Mouse (Mus musculus) E14TG2a.4 (cell line): ENCODE data around the gene Ccr8.

ENCODE experiments used
- H3K27me3 ChIP-seq: 2 replicates; pipeline ENCODE4 v1.6.1; 2014; ENCODE audit warnings: low read length, control low read depth; ENCODE audit not compliant: insufficient read depth
- H3K36me3 ChIP-seq: 2 replicates; pipeline ENCODE4 v1.6.1; 2014; ENCODE audit warnings: low read length, control low read depth; ENCODE audit not compliant: insufficient read depth
- H3K4me1 ChIP-seq: replicated peaks from 2 replicates; pipeline ENCODE4 v1.6.1; 2014; ENCODE audit warnings: low read depth, low read length, control low read depth
- H3K4me3 ChIP-seq: replicated peaks from 2 replicates; pipeline ENCODE4 v1.5.1; 2014; ENCODE audit warnings: mild to moderate bottlenecking, low read length
- H3K9me3 ChIP-seq: 2 replicates; pipeline ENCODE4 v1.6.1; 2014; ENCODE audit warnings: low read length, control low read depth
- CTCF ChIP-seq: conservative IDR thresholded peaks from 2 replicates; pipeline ENCODE4 v1.5.1; 2014; ENCODE audit warnings: low read length
- NANOG ChIP-seq: IDR thresholded peaks from 2 replicates; pipeline ENCODE4 v1.6.1; 2014; ENCODE audit warnings: borderline replicate concordance, low read length, mixed read lengths
- POU5F1 ChIP-seq: IDR thresholded peaks from 2 replicates; pipeline ENCODE4 v1.6.1; 2014; ENCODE audit warnings: low read length, borderline replicate concordance

The Ccr8 gene

DNA sequence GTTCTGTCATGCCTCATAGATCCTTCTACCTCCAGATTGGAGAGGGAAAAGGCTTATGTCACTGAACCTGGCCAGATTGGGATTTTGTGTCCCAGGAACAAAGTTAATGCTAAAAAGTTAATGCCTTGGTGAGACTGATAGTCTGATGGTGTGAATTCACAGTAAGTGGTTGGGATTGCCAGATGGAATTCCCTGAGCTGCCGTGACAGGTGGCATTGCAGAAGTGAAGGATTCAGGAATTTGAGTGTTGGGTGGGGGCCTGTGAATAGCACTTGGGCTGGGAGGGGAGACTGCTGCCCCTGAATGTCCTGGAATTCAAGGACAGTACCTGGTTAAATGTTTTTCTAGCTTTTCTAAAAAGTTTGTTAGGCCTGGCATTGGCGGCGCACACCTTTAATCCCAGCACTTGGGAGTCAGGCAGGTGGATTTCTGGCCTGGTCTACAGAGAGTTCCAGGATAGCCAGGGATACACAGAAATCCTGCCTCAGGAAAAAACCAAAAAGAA, 39.9 kb downstream of the Ccr8 start:
- no peak for TF ChIP-seq CTCF
- TF ChIP-seq POU5F1, result no peak
- TF ChIP-seq NANOG, result no peak
- Histone ChIP-seq H3K4me3 (0 out of 2 replicates have a peak overlapping the region, but pooled peaks have one; percentile 4), H3K36me3 (peaks cover 62% of the 10 kb centered on the region), H3K4me1 (peaks cover 67% of the 10 kb centered on the region), H3K27me3 (no peaks in the 10 kb centered on the region), H3K9me3 (no peaks in the 10 kb centered on the region)

DNA sequence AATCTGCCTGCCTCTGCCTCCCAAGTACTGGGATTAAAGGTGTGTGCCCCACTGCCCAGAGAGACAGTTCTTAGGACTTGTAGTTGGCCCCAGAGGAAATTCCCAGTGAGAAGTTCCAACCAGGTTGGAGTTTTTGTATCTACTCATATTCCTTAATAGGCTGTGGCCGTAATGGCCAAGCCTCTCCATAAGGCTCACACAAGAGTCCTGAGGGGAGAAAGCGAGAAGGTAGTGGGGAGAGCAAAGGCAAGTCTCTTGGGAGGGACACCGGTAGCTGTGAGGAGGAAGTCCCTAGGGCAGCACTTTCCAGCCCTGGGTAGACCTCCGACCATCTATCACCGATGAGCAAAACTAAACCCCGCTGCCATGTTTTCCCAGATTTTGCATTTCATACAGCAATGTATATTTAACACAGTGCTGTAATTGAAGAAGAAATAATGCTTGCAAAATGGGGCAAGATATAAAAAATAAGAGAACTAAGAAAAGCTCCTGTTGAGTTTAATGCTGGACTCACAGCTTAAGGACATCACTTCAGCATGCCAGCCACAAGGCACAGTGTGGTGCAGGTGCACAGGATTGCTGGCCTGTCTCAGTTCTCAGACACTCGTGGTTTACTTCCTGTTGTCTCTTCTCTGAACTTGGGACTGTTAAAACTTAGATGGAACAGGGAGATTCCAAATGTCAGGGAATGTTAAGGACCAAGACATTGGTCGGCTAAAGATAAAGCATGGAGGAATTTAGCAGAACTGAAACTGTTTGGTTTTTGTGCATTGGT, 41.3 kb downstream of the Ccr8 start:
- H3K9me3 ChIP-seq, result no peaks in the 10 kb centered on the region
- no peak overlapping the region for H3K4me3 ChIP-seq
- peaks cover 66% of the 10 kb centered on the region for H3K4me1 ChIP-seq
- peaks cover 59% of the 10 kb centered on the region for H3K36me3 ChIP-seq
- H3K27me3 ChIP-seq, result no peaks in the 10 kb centered on the region
- TF ChIP-seq NANOG, result no peak
- no peak for TF ChIP-seq CTCF
- TF ChIP-seq POU5F1, result no peak

DNA sequence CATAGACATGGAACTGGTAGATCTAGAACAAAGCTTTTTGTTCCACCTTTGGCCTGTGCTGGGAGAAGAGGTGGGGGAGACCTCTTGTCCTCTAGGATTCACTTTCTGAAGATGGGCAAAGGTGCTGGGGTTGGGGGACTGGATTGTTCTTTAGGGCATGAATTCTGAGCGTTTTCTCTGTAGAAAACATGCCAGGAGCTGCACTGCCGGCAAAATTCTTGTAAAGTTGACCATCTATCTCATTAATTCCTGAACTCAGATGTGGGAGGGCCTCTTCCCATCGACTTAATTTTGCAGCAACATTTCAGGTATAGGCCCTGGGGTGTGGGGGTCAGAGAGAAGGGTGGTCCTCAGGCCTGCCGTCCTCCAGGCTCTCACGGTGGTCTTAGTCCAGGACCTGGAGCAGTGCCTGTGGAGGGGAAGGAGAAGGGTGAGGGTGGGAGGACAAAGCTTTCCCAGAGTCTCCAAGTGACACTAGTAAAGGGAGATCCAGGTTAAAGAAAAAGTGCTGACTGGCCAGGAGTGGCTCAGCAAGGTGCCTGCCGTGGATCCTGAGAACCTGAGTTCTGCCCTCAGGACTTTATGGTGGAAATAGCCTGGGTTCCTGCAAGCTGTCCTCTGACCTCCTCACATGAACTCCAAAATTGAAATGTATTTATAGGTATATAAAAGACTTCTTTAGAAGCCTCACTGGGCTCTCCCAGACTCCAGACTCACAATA, 42.0 kb downstream of the Ccr8 start:
- TF ChIP-seq POU5F1 (no peak), CTCF (no peak), NANOG (no peak)
- H3K4me1 ChIP-seq, result peaks cover 68% of the 10 kb centered on the region
- no peaks in the 10 kb centered on the region for H3K27me3 ChIP-seq
- H3K36me3 ChIP-seq, result peaks cover 52% of the 10 kb centered on the region
- no peak overlapping the region for H3K4me3 ChIP-seq
- H3K9me3 ChIP-seq, result no peaks in the 10 kb centered on the region

DNA sequence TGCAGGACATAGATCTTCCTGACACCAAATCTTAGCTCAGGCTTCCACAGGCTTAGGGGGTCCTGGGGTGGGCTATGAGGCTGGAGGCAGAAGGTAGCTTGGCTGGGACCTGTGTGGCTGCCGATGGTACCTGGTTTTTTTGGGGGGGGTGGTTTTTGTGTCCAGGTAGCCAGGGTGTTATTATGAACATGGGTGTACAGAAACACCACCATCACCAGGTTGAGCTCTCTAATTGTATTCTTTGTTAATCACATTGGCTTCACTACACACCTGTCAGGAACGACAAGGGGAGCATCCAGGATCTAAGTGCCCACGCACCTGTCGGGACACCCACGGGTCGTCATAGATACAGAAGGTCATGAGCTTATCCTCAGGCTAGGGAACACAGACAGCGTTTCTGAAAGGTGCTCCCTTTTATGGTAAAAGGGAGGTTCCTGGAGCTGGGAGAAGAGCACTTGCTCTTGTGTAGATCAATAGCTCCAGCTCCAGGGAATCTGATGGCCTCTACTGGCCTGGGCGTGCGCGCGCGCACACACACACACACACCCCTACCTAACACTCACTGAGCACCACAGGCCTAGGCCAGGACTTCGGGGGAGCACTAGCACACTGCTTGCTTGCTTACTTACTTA, 42.7 kb downstream of the Ccr8 start:
- Histone ChIP-seq H3K9me3 (0 out of 2 replicates have a peak, but pooled peaks cover under 1% of the 10 kb centered on the region), H3K36me3 (peaks cover 45% of the 10 kb centered on the region), H3K4me1 (peaks cover 67% of the 10 kb centered on the region), H3K4me3 (no peak overlapping the region), H3K27me3 (no peaks in the 10 kb centered on the region)
- TF ChIP-seq CTCF (no peak), POU5F1 (no peak), NANOG (no peak)

DNA sequence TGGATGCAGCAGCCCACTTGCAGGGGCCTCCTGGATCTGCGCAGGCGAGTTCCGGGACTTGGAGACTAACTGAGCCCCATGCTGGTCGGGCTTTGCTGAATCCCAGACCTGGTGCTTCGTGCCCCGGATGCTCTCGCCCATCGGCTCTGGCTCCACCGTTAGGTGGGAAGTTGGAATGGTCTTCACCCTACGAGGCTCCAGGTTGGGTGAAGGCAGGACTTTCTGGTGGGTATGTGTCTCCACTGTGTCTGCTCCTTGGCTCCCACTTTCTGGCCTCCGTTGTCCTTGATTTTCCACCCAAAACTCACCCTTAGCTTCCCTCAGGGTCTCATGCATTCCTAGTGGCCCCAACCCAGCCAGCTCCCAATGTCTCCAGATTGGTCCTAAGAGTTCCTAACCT, 43.5 kb downstream of the Ccr8 start:
- H3K4me1 ChIP-seq, result peaks cover 60% of the 10 kb centered on the region
- H3K4me3 ChIP-seq, result peak overlapping the region; percentile 45
- no peaks in the 10 kb centered on the region for H3K27me3 ChIP-seq
- peaks cover 6% of the 10 kb centered on the region; the same call in 1 of the 2 replicates for H3K9me3 ChIP-seq
- TF ChIP-seq POU5F1 (no peak), CTCF (no peak), NANOG (no peak)
- peaks cover 36% of the 10 kb centered on the region for H3K36me3 ChIP-seq

DNA sequence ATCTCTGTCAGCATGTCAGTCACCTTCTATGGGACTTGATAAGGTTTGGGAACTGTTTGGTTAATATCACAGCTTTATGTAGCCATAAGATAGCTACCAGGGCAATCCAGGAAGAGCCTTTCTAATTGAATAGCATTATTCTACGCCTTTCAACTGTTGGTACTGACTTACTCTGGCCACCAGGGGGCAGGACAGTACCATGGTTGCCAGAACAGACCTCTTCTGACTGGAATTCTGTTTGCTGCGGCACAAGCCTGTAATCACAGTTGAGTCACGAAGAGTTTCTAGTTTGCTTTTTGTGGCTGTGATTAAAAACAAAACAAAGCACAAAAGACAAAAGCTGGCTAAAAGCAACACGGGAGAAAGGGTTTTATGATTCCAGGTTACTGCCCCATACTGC, 48.7 kb downstream of the Ccr8 start:
- peak; percentile 73 for TF ChIP-seq CTCF
- no peak for TF ChIP-seq POU5F1
- Histone ChIP-seq H3K27me3 (no peaks in the 10 kb centered on the region), H3K4me1 (peaks cover 11% of the 10 kb centered on the region), H3K36me3 (no peaks in the 10 kb centered on the region), H3K4me3 (no peak overlapping the region), H3K9me3 (peaks cover 6% of the 10 kb centered on the region; the same call in 1 of the 2 replicates)

DNA sequence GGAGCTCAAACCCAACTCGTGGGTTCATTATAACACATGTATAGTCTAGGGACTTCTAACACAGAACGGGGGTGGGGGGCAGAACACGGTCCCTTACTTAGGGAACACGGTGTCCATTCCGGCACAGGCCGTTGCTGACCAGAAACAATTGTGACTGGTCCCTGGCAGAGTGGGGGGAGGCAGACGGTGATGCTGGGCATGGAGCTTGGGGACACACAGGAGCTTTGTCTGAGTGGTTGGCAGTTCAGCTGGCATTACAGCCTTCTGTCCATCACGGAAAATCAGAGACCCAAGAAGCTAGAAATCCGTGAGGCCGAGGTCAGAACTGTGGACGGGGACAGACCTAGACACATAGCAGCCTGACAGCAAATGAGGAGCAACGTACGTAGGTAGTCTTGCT, 52.6 kb downstream of the Ccr8 start:
- Histone ChIP-seq H3K4me1 (peaks cover 19% of the 10 kb centered on the region), H3K36me3 (no peaks in the 10 kb centered on the region), H3K9me3 (peaks cover 6% of the 10 kb centered on the region; the same call in 1 of the 2 replicates), H3K27me3 (peaks cover 3% of the 10 kb centered on the region; the same call in 1 of the 2 replicates), H3K4me3 (no peak overlapping the region)
- TF ChIP-seq POU5F1, result no peak
- no peak for TF ChIP-seq CTCF
- no peak for TF ChIP-seq NANOG
